Mouse (Mus musculus): ENCODE data around the gene Btn2a2.

Btn2a2 gene

DNA sequence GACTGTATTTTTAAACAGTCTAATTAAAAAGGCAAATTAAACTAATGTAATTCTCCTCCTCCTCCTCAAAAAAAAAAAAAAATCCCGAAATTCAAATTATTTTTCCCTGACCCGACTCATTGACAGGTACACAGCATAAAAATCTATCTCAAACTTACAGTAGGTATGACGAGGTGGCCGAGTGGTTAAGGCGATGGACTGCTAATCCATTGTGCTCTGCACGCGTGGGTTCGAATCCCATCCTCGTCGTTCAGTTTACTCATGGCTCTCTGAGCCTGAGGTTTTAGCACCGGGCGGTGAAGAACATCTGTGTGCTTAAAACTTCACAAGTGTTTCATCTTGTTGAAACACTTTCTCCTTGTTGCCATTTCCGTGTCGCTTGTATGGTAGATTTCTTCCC, 33.0 kb upstream of the Btn2a2 start:
- no peak for DNase-seq (ENCODE audit: low read depth)

- DNase-seq (ENCODE audit: low read depth): no peak
Measured at GRCm38 (mm10) chr13:23519416-23519815, 30.8 kb upstream of the Btn2a2 start.

DNA sequence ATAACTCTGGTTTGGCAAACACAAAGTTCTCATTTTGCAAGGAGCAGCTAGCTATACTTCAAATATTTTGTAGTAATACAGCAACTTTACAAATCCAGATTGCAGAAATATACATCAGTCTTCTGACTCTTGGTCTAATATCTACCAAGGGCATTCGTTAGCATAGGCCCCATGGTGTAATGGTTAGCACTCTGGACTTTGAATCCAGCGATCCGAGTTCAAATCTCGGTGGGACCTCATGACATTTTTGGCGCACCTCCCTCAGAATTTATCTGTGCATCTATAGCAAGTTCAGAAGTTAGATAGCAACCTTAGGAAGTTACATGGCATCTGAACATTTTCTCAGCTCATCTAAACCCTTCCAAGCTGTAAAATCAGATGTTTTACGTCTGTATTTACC, 30.2 kb upstream of the Btn2a2 start:
- DNase-seq (ENCODE audit: low read depth): no peak

- DNase-seq (ENCODE audit: low read depth): no peak
Measured at GRCm38 (mm10) chr13:23518295-23518603, 29.6 kb upstream of the Btn2a2 start.

DNA sequence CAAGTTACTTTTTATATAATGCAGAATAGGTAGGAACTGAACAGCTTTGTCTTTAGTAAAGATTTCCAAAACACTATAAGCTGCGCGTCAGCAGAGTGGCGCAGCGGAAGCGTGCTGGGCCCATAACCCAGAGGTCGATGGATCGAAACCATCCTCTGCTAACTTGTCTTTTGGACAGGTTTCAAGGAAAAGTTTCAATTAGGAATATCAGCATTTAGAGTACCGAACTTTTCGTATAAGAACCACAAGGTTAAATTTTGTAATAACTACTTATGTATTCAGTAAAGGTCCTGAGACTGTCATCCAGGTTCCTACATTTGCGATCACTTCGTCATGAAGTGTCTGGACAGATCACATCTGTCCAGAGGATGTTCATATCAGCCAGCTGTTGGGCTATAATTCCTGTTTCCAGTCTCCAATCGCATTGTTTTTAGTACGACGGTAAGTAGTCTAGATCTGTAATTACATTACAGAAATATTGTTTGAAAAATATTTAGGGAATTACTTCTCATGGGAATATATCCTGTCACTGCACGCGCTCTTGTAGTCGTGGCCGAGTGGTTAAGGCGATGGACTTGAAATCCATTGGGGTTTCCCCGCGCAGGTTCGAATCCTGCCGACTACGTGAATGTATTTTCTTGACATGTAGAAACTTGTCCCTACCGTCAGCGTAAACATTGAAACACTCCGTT, 29.1 kb upstream of the Btn2a2 start:
- no peak for DNase-seq (ENCODE audit: low read depth)

- no peak for DNase-seq (ENCODE audit: low read depth)
Measured at GRCm38 (mm10) chr13:23516822-23517602, 28.4 kb upstream of the Btn2a2 start.

DNA sequence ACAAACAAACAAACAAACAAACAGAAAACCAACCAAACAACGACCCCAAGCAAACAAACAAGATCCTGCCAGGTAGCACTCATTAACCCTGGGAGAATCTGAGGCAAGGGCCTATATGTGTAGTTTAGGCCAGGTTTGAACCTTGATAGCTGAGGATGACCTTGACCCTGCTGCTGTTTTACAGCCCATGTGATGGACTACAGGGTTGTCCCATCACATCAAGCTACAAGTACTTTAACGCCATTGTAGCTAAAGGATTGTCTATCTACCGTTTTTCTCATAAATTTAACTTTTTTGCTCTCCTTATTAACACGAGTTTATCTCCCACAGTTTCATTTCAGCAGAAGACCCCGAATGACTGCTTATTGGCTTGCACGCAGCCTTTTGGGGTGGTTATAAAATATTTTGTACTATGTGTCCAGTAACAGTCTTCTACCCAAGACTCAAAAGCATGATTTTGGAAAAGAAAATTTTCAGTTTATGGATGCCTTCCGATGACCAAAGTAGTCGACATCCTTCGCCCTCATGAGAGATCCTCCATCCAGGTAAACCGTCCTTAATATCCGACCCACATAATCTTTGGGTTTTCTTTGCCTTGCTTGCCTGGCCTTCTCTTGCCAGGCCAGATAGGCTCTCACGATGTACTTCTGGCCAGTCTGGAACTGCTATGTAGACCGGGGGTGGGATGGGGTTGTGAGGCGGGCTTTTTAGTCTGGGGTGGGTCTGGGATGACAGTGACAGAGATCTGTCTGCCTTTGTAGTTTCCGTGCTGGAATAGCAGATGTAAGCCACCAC, 27.4 kb upstream of the Btn2a2 start:
- DNase-seq (ENCODE audit: low read depth): no peak

GRCm38 (mm10) chr13:23515281-23515680, 26.6 kb upstream of the Btn2a2 start:
- no peak for DNase-seq (ENCODE audit: low read depth)

- no peak for DNase-seq (ENCODE audit: low read depth)
Measured at GRCm38 (mm10) chr13:23513517-23513916, 24.9 kb upstream of the Btn2a2 start.

DNA sequence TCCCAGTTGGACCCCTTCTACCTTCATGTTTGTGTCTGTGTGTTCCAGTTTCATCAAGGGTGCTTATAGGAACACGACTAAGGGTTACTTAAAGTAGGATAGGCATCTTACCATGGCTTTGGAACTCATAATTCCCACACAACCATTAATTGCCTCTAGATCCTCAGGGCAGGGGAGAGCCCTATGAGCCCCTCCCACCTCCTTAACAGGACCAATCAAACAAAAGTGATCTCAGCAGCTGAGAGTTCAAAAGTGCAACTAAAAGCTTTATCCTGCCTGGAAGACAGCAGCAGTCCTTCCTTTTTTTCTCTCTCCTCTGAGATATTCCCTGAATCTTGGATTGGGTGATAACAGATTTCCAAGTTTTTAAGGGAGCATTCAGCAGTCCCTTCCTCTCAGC, 21.5 kb upstream of the Btn2a2 start:
- DNase-seq (ENCODE audit: low read depth): no peak

DNA sequence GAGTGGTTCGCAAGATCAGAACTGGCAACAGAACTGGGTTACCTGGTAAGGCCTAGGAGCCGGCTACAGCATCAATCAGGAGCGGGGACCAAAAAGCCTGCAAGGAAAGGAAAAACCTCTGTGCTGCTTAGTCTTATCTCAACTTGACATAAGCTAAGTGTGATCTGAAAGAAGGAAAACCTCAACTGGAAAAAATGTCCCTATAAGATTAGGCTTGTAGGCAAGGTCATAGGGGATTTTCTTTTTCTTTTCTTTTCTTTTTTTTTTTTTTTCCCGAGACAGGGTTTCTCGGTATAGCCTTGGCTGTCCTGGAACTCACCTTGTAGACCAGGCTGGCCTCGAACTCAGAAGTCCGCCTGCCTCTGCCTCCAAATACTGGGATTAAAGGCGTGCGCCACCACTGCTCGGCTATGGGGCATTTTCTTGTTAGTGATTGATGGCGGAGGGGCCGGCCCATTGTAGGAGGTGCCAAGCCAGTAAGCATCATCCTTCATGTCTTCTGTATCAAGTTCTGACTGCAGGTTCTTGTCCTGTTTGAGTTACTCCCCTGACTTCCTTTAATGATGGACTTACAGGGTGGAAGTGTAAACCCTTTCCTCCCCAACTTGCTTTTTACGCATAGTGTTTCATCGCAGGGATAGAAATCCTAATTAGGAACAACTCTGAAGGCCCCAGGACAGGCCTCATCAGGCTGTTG, 18.3 kb upstream of the Btn2a2 start:
- no peak for DNase-seq (ENCODE audit: low read depth)

DNA sequence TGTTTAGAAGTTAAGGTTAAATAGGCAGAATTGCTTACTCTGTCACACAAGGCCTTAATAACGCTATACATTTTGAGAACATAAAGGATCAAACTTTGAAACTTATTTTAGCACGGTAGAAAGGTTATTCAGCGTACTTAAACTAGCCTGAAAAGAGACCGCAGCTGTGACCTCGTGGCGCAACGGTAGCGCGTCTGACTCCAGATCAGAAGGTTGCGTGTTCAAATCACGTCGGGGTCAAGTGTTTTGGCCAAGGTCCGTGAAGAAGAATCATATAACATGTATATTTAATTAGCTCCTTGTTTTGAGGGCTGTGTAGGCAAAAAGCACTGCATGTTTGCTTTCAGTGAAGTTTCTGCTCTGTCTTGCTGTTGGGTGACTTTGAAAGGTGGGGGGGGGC, 17.7 kb upstream of the Btn2a2 start:
- DNase-seq (ENCODE audit: low read depth): no peak

DNA sequence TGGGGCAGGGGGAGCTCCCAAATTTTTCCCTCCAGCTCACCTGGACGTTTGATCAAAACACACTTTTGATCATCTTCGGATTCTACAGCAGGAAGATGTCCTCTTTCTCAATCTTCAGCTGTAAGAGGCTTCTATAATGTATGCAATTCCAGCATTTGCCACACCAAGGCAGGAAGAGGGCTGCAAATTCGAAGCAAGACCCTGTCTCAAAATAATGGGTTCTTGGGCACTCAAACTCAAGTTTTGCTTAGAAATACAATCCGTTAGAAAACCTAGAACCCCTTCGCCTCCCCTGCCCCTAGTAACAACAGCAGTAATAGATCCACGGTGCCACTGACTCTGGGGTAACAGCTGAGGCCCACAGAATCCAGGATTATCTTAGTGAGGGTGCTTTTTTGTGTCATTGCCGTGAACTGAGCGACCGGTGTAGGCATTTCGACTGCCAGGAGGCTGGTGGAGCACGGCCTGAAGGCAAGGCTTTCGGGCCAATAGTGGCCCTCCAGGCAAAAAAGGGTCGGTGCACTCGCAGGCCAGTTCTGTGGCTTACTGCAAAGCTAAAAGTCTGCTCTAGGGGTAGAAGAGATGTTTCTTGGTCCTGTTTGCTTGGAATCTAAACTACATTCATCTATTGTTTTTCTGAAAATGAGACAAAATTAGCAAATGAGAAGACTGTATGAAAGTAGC, 17.1 kb upstream of the Btn2a2 start:
- DNase-seq (ENCODE audit: low read depth): no peak

DNA sequence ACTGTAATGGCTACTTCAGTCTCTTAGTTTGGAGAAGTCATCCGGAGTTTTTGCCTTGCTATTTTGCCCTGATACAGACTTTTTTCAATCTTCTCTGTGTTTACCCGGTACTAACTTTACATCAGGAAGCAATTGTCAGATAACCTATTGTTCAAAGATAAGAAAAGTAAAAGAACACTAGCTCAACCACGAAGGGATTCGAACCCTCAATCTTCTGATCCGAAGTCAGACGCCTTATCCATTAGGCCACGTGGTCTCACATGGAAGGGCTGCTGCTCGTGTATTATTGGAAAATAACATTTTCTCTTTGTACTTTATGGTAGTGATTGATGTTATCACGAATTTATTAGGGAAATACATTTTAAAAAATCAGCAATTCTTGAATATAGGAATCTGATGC, 15.1 kb upstream of the Btn2a2 start:
- DNase-seq (ENCODE audit: low read depth): no peak

- no peak for DNase-seq (ENCODE audit: low read depth)
Measured at GRCm38 (mm10) chr13:23502916-23503315, 14.3 kb upstream of the Btn2a2 start.

DNA sequence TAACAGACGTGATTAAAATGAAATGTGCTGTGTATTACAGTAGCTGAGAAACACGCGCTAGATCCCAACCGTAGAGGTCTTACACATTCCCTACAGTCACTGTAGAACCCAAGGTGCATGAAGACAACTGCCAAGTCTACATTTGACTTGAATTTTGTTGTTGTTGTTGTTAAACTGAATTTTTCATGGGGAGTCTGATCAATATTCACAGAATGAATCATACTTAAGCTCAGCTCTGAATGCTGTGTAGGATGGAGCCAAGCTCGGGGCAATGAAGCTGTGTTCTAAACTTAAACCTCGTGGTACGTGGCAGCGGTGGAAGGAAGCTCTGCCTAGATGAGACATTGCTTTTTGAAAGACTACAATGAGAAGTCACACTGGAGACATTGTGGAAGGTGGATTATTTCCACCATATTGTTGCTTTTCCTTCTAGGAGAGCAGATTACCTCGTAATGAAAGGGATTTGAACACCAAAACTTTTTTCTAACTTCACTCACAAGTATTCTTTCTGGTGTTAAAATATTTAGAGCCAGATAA, 13.4 kb upstream of the Btn2a2 start:
- no peak for DNase-seq (ENCODE audit: low read depth)

DNA sequence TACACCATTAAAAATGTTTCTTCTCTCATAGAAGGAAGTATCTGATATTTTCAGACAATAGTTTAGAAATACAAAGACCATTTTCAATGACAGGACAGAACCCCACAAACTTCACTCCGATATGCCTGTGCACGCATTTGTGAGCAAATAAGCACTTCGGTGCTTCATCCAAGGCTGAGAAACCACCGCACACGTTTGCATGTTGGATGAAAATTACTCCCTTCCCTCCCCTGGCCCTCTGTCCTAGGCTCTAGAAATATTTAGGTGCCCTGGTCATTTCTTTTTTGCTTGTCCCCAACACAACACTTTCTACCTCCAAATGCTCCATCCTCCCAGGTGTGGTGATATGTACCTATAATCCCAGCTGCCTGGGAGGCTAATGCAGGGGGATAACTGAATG, 12.9 kb upstream of the Btn2a2 start:
- DNase-seq (ENCODE audit: low read depth): no peak

- DNase-seq (ENCODE audit: low read depth): peak; percentile 79
Measured at GRCm38 (mm10) chr13:23500424-23501200, 12.0 kb upstream of the Btn2a2 start.

GRCm38 (mm10) chr13:23499943-23500342, 11.3 kb upstream of the Btn2a2 start:
- DNase-seq (ENCODE audit: low read depth): no peak

GRCm38 (mm10) chr13:23498653-23499052, 10.0 kb upstream of the Btn2a2 start:
- DNase-seq (ENCODE audit: low read depth): no peak

Measured in c-Kit-positive CD71-positive TER-119-negative erythroid progenitor cells, embryonic 14.5 days (primary cell).